Mouse (Mus musculus) layer of hippocampus, adult 9-10 months (tissue): ENCODE data around the gene Vpreb3.

Experiments used
- DNase-seq: peaks from one replicate; pipeline ENCODE4 v3.0.0; 2022; ENCODE audit warnings: low spot score

Vpreb3 gene

GRCm38 (mm10) chr10:75942736-75943477 lies at the start of gene Vpreb3:
TSS of gene Vpreb3 (plus strand) at chr10:75943057.
- no peak for DNase-seq

- peak; percentile 96 for DNase-seq
These were observed 49.6 kb upstream of the Vpreb3 start, which contains the start of gene Derl3 for GRCm38 (mm10) chr10:75893089-75893750. TSS of gene Derl3 (plus strand) at chr10:75893413.

GRCm38 (mm10) chr10:75894601-75895000 lies 48.3 kb upstream of the Vpreb3 start:
- DNase-seq: no peak

- DNase-seq: no peak
These were observed 47.1 kb upstream of the Vpreb3 start for GRCm38 (mm10) chr10:75895730-75896129.

GRCm38 (mm10) chr10:75896208-75896607 lies 46.6 kb upstream of the Vpreb3 start:
- DNase-seq: no peak

- no peak for DNase-seq
These were observed 45.5 kb upstream of the Vpreb3 start for GRCm38 (mm10) chr10:75897373-75897772.

GRCm38 (mm10) chr10:75898039-75898564 lies 44.8 kb upstream of the Vpreb3 start:
- no peak for DNase-seq

GRCm38 (mm10) chr10:75898846-75899245 lies 44.0 kb upstream of the Vpreb3 start:
- no peak for DNase-seq

GRCm38 (mm10) chr10:75904391-75904790 lies 38.5 kb upstream of the Vpreb3 start:
- DNase-seq: no peak

- DNase-seq: no peak
These were observed 36.0 kb upstream of the Vpreb3 start for GRCm38 (mm10) chr10:75906882-75907281.

GRCm38 (mm10) chr10:75910698-75911097 lies 32.2 kb upstream of the Vpreb3 start:
- DNase-seq: no peak

GRCm38 (mm10) chr10:75913013-75913589 lies 29.8 kb upstream of the Vpreb3 start:
- no peak for DNase-seq

GRCm38 (mm10) chr10:75915557-75915956 lies 27.3 kb upstream of the Vpreb3 start:
- no peak for DNase-seq

- no peak for DNase-seq
These were observed 26.0 kb upstream of the Vpreb3 start for GRCm38 (mm10) chr10:75916840-75917239.

- no peak for DNase-seq
These were observed 23.8 kb upstream of the Vpreb3 start for GRCm38 (mm10) chr10:75919026-75919425.

- peak; percentile 83 for DNase-seq
These were observed 21.7 kb upstream of the Vpreb3 start, which contains the start of gene Smarcb1 for GRCm38 (mm10) chr10:75921026-75921725. TSS of gene Smarcb1 (minus strand) at chr10:75921617.

- no peak for DNase-seq
These were observed 20.9 kb upstream of the Vpreb3 start for GRCm38 (mm10) chr10:75921726-75922560.

GRCm38 (mm10) chr10:75924324-75924723 lies 18.5 kb upstream of the Vpreb3 start:
- no peak for DNase-seq

GRCm38 (mm10) chr10:75926396-75926795 lies 16.5 kb upstream of the Vpreb3 start:
- DNase-seq: no peak

GRCm38 (mm10) chr10:75930304-75930703 lies 12.6 kb upstream of the Vpreb3 start:
- DNase-seq: no peak

GRCm38 (mm10) chr10:75931311-75931710 lies 11.5 kb upstream of the Vpreb3 start:
- DNase-seq: no peak
